Mouse (Mus musculus) liver, embryonic 15.5 days (tissue): Measurements from ENCODE around the gene Pik3r1. TPM values are rescaled to one million over a fixed set of nuclear protein-coding genes. Genes with fewer than 3 reads are reported as not detected.
A peak's percentile ranks its signal among the peaks of the same experiment; 100 is the strongest.

Experiments used
- ATAC-seq: fragments of 200-750 bp; cut with Nextera tagmentation; 2 replicates; pipeline ENCODE4 v1.8.0; 2017; ENCODE audit warnings: moderate number of reproducible peaks, mild to moderate bottlenecking, moderate library complexity; ENCODE audit not compliant: insufficient read depth
- H3K27ac ChIP-seq: fragments of 300-500 bp; sonication (generic); replicated peaks from 2 replicates; pipeline ENCODE4 v1.5.1; 2015; ENCODE audit warnings: mild to moderate bottlenecking, inconsistent platforms
- H3K27me3 ChIP-seq: fragments of 300-500 bp; sonication (generic); 2 replicates; pipeline ENCODE4 v1.6.1; 2015; ENCODE audit warnings: mild to moderate bottlenecking, inconsistent platforms
- H3K36me3 ChIP-seq: fragments of 300-500 bp; sonication (generic); replicated peaks from 2 replicates; pipeline ENCODE4 v1.6.1; 2015; ENCODE audit warnings: moderate library complexity, mild to moderate bottlenecking, inconsistent platforms
- H3K4me1 ChIP-seq: fragments of 300-500 bp; sonication (generic); replicated peaks from 2 replicates; pipeline ENCODE4 v1.6.1; 2015; ENCODE audit warnings: inconsistent platforms
- H3K4me2 ChIP-seq: fragments of 300-500 bp; sonication (generic); 2 replicates; pipeline ENCODE4 v1.6.1; 2015; ENCODE audit warnings: moderate library complexity, mild to moderate bottlenecking, inconsistent platforms
- H3K4me3 ChIP-seq: fragments of 300-500 bp; sonication (generic); replicated peaks from 2 replicates; pipeline ENCODE4 v1.5.1; 2015; ENCODE audit warnings: mild to moderate bottlenecking, inconsistent platforms
- H3K9ac ChIP-seq: fragments of 300-500 bp; sonication (generic); 2 replicates; pipeline ENCODE4 v1.6.1; 2015; ENCODE audit warnings: moderate library complexity, mild to moderate bottlenecking, inconsistent platforms
- H3K9me3 ChIP-seq: fragments of 300-500 bp; sonication (generic); replicated peaks from 2 replicates; pipeline ENCODE4 v1.6.1; 2016; ENCODE audit warnings: inconsistent platforms
- WGBS: fragments of 180-500 bp; shearing (Covaris S2); methylation state at CpG from one replicate; pipeline ENCODE4 v1.1.7; 2015; ENCODE audit warnings: mixed read lengths; ENCODE audit not compliant: insufficient replicate concordance; 5-methylcytosine and 5-hydroxymethylcytosine counted together
- polyA plus RNA-seq: library from polyadenylated mRNA; unstranded; fragments of >200 nt; fragmentation: Nextera tagmentation; extraction: Ambion mirVana; gene quantifications from 2 replicates; pipeline ENCODE4 v1.2.1, GENCODE M21; 2015

The Pik3r1 gene
- polyA plus RNA-seq, 1 experiment from 2014 or later = 22.6 TPM

DNA sequence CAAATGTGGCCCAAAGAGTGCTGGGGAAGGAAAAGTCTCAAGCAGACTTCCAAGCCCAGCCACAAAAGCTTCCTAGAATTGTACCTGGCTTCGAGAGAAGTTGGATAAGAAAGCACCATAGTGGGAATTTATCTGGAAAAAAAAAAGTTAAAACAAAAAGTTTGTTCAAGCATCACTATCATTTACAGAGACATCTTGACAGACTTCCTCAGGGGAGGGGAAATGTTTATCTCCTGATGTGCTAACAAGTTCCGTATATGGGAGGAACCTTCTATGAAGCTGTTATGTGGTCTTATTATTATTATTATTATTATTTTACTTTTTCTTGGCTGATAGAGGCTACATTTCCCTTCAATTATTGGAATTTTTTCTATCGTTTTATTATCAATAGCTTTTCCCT is 94.1 kb downstream of the Pik3r1 start:
- H3K4me2 ChIP-seq = no peak overlapping the region
- no peak overlapping the region for H3K27ac ChIP-seq
- no peaks in the 10 kb centered on the region for H3K9me3 ChIP-seq
- WGBS = 42% methylated on average over 3 of the region's 3 CpGs
- H3K4me3 ChIP-seq = no peak overlapping the region
- H3K4me1 ChIP-seq = peaks cover 8% of the 10 kb centered on the region; the same call in 1 of the 2 replicates
- H3K9ac ChIP-seq = no peak overlapping the region
- no peaks in the 10 kb centered on the region for H3K36me3 ChIP-seq
- ATAC-seq = no peak
- H3K27me3 ChIP-seq = no peaks in the 10 kb centered on the region

DNA sequence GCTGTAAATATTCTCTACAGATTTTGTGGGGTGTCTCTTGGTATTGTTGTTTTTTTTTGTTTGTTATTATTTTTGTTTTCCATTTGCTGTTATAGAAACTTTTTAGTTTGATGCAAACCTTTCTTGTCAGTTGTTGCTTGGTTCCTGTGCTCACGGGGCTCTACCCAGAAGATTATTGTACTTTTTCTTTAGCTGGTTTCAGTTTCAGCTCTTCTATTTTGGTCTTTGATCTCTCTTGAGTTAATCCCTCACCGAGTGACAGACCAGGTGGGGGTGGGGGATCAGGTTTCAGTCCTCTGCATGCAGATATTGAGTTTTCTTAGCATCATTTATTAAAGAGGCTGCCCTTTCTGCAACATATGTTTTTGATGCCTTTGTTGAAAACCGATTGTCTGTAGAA is 99.2 kb downstream of the Pik3r1 start:
- no peak for ATAC-seq
- WGBS = 36% methylated on average over 3 of the region's 3 CpGs

DNA sequence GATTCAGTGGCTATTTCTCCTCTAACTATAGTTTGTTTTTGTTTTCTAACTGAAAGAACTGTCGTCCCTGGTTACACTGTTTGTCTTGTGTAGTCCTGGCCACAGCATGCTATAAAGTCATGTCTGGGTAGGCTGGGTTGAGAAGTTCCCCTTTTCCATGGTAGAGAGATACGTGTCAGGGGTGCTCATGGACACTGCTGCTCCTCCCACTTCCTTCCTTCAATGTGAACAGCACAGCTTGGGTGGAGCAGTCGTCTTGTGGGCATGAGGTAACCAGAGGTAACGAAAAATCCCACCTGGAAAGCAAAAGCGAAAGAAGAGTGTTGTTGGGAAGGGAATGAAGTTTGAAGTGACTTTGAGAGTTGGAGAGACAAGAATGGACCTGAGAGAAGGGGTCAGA is 104.0 kb downstream of the Pik3r1 start:
- H3K27me3 ChIP-seq = no peaks in the 10 kb centered on the region
- peak overlapping the region; percentile 19; the same call in 1 of the 2 replicates for H3K4me2 ChIP-seq
- no peak for ATAC-seq
- H3K4me3 ChIP-seq = no peak overlapping the region
- peaks cover 43% of the 10 kb centered on the region for H3K4me1 ChIP-seq
- no peak overlapping the region for H3K9ac ChIP-seq
- peak overlapping the region; percentile 30 for H3K27ac ChIP-seq
- H3K36me3 ChIP-seq = no peaks in the 10 kb centered on the region
- WGBS = 12% methylated on average over 5 of the region's 5 CpGs
- H3K9me3 ChIP-seq = no peaks in the 10 kb centered on the region

More for the DNA sequence above, 99.2 kb downstream of the Pik3r1 start:
- Histone ChIP-seq H3K4me3 (no peak overlapping the region), H3K9ac (no peak overlapping the region), H3K27me3 (no peaks in the 10 kb centered on the region), H3K4me1 (peaks cover 15% of the 10 kb centered on the region), H3K36me3 (no peaks in the 10 kb centered on the region), H3K4me2 (no peak overlapping the region), H3K27ac (no peak overlapping the region), H3K9me3 (no peaks in the 10 kb centered on the region)

DNA sequence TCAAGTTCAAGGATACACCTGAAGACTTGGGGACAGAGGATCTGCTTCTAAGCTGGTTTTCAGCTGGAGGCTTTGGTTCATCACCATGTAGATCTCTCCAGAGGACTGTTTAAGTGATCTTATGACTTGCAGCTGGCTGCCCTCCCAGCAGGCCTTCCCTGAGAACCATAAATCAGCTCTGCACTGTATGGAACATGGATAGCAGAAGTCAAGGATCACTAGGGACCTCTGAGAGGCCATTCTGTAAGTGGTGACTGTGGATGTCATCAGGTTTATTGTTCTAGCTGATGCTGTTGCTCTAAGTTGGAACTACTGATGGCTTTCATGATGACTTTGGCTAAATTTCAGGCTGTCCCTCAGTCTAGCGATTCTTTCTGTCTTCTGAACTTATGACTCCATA is 105.1 kb downstream of the Pik3r1 start:
- Histone ChIP-seq H3K9me3 (no peaks in the 10 kb centered on the region), H3K36me3 (no peaks in the 10 kb centered on the region), H3K9ac (no peak overlapping the region), H3K4me3 (no peak overlapping the region), H3K4me1 (peaks cover 53% of the 10 kb centered on the region), H3K27me3 (no peaks in the 10 kb centered on the region), H3K27ac (no peak overlapping the region), H3K4me2 (no peak overlapping the region)
- 79% methylated on average over 1 of the region's 1 CpGs for WGBS
- no peak for ATAC-seq

DNA sequence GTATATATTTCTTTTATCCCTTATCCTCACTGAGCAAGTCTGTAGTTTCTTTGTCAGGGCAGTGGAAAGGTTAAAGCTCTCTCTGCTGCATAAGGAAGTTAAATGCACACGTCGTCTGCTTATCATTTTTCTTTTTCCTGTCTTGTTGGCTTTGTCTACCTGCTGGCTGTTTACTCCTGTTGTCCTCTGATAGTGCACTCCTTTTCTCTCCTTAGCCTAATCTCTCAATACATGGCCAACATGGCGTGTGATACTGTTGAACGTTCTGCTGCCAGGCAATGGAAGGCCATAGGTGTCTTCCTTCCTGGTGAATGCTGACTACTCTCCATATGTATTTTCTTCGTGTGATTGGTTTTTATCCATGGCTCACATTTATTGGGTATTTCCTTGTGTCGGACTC is 106.5 kb downstream of the Pik3r1 start:
- Histone ChIP-seq H3K9me3 (no peaks in the 10 kb centered on the region), H3K36me3 (no peaks in the 10 kb centered on the region), H3K9ac (no peak overlapping the region), H3K27ac (no peak overlapping the region), H3K4me3 (no peak overlapping the region), H3K27me3 (no peaks in the 10 kb centered on the region), H3K4me2 (no peak overlapping the region), H3K4me1 (peaks cover 53% of the 10 kb centered on the region)
- WGBS = 18% methylated on average over 6 of the region's 6 CpGs
- ATAC-seq = peak; percentile 60

GRCm38 (mm10) chr13:101660187-101660586 is 107.8 kb downstream of the Pik3r1 start:
- 81% methylated on average over 2 of the region's 2 CpGs for WGBS
- Histone ChIP-seq H3K4me1 (peaks cover 49% of the 10 kb centered on the region), H3K9me3 (no peaks in the 10 kb centered on the region)

GRCm38 (mm10) chr13:101652131-101652530 is 115.9 kb downstream of the Pik3r1 start:
- Histone ChIP-seq H3K9ac (no peak overlapping the region), H3K36me3 (no peaks in the 10 kb centered on the region), H3K9me3 (no peaks in the 10 kb centered on the region), H3K4me2 (no peak overlapping the region), H3K4me3 (no peak overlapping the region), H3K27me3 (no peaks in the 10 kb centered on the region; the same call in 1 of the 2 replicates), H3K27ac (no peak overlapping the region), H3K4me1 (no peaks in the 10 kb centered on the region)
- no peak for ATAC-seq
- WGBS = 74% methylated on average over 2 of the region's 2 CpGs

More at GRCm38 (mm10) chr13:101660187-101660586, 107.8 kb downstream of the Pik3r1 start:
- no peak overlapping the region for H3K9ac ChIP-seq
- H3K4me3 ChIP-seq = no peak overlapping the region
- H3K27me3 ChIP-seq = no peaks in the 10 kb centered on the region
- H3K4me2 ChIP-seq = no peak overlapping the region
- H3K27ac ChIP-seq = no peak overlapping the region
- no peaks in the 10 kb centered on the region for H3K36me3 ChIP-seq
- ATAC-seq = no peak

- no peak overlapping the region for H3K27ac ChIP-seq
- H3K9ac ChIP-seq = no peak overlapping the region
- no peak for ATAC-seq
- H3K4me3 ChIP-seq = no peak overlapping the region
- peaks cover 16% of the 10 kb centered on the region; the same call in 1 of the 2 replicates for H3K27me3 ChIP-seq
- 49% methylated on average over 2 of the region's 2 CpGs for WGBS
- H3K4me2 ChIP-seq = no peak overlapping the region
- 0 out of 2 replicates have a peak, but pooled peaks cover 3% of the 10 kb centered on the region for H3K4me1 ChIP-seq
- no peaks in the 10 kb centered on the region for H3K36me3 ChIP-seq
- no peaks in the 10 kb centered on the region for H3K9me3 ChIP-seq
Observed at GRCm38 (mm10) chr13:101641632-101642031, 126.4 kb downstream of the Pik3r1 start.

DNA sequence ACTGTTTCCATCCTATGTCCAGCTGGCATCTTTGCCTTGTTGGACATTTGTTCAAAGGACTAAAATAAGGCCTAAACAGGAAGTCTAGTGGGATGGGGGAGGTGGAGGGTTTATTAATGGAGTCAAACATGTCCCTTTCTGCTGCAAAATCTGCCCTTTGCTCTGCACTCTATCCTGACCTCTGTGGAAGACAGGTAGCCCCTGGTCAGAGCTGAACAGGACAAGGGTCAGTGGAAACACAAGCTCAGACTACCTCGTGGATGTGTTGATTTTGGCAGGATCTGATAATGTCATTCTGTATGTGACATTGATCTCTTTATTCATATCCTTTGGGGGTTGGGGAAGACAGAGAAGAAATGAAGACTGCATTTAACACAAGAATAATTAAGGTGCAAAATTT is 132.2 kb downstream of the Pik3r1 start:
- no peaks in the 10 kb centered on the region for H3K36me3 ChIP-seq
- no peaks in the 10 kb centered on the region for H3K9me3 ChIP-seq
- no peak overlapping the region for H3K4me3 ChIP-seq
- 0 out of 2 replicates have a peak overlapping the region, but pooled peaks have one; percentile 25 for H3K27ac ChIP-seq
- ATAC-seq = peak; percentile 66
- peaks cover 22% of the 10 kb centered on the region for H3K4me1 ChIP-seq
- no peak overlapping the region for H3K4me2 ChIP-seq
- H3K9ac ChIP-seq = no peak overlapping the region
- WGBS = 19% methylated on average over 1 of the region's 1 CpGs
- 0 out of 2 replicates have a peak, but pooled peaks cover 6% of the 10 kb centered on the region for H3K27me3 ChIP-seq

DNA sequence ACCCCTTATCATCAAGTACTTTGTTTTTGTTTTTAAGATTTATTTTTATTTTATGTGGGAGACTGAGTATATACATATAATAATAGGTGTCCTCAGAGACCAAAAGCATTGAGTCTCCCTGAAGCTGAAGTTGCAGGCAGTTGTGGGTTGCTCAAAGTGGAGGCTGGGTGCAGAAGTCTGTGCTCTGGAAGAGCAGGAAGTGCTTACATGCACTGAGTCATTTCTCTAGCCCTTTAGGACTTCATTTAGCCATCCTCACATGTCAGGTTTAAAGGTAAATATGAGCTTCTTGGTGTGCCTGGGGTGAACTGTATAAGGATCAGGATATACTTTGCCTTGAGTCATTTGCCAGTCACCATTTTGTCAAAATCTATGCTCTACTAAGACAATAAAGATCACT is 133.6 kb downstream of the Pik3r1 start:
- Histone ChIP-seq H3K4me1 (peaks cover 22% of the 10 kb centered on the region), H3K36me3 (no peaks in the 10 kb centered on the region), H3K9ac (no peak overlapping the region), H3K9me3 (no peaks in the 10 kb centered on the region), H3K4me3 (no peak overlapping the region), H3K27ac (no peak overlapping the region), H3K4me2 (no peak overlapping the region), H3K27me3 (0 out of 2 replicates have a peak, but pooled peaks cover 6% of the 10 kb centered on the region)
- ATAC-seq = no peak

DNA sequence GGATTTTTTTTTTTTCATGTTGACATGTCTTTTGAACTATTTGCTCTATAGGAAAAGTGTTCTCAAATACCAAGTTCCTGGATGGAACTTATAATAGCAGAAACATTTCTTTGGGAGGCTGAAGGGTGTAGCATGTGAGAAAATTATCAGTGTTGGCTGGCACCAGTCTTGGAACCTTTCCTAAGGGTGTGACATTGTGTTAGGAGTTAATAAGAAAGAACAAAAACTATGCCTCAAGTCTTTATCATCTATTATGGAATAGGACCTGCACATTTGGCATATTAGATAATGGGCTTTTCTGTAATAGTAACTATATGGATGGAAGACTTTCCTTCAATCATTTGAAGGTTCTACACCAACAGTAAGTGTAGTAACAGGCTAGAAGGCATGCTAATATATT is 134.4 kb downstream of the Pik3r1 start:
- Histone ChIP-seq H3K9me3 (no peaks in the 10 kb centered on the region), H3K36me3 (no peaks in the 10 kb centered on the region), H3K4me2 (no peak overlapping the region), H3K27ac (no peak overlapping the region), H3K4me1 (peaks cover 22% of the 10 kb centered on the region), H3K4me3 (no peak overlapping the region), H3K27me3 (0 out of 2 replicates have a peak, but pooled peaks cover 6% of the 10 kb centered on the region), H3K9ac (no peak overlapping the region)
- ATAC-seq = no peak

DNA sequence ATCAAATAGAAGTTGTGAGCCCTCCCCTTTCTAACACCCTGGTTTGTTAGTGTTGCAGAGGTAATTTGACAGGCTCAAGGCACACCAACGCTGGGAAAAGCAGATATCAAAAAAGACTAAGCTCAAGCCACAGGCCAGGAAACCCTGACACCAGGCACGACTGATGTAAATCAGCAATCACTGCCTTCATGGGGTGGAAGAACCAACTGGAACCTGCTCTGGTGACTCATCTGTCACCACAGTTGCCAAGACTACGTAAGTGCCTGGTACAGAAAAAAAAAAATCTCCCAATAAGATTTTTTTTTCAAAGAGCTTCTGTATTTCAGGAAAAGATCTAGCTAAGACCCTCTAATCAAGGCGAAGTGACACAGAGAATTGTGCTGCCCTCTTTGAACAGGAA is 135.2 kb downstream of the Pik3r1 start:
- 36% methylated on average over 4 of the region's 4 CpGs for whole genome bisulfite sequencing
- Histone ChIP-seq H3K27ac (no peak overlapping the region), H3K4me1 (peaks cover 22% of the 10 kb centered on the region), H3K27me3 (0 out of 2 replicates have a peak, but pooled peaks cover 6% of the 10 kb centered on the region), H3K9ac (no peak overlapping the region), H3K4me2 (no peak overlapping the region), H3K36me3 (no peaks in the 10 kb centered on the region), H3K4me3 (no peak overlapping the region), H3K9me3 (no peaks in the 10 kb centered on the region)
- ATAC-seq = no peak
